Mouse (Mus musculus): ENCODE measurements at regions not wholly inside any gene's neighbourhood (a gene's known extent, or its start where the extent isn't known, plus 50 kb on each side); places are given as distances from the start of the nearest gene placed in this dataset.

DNA sequence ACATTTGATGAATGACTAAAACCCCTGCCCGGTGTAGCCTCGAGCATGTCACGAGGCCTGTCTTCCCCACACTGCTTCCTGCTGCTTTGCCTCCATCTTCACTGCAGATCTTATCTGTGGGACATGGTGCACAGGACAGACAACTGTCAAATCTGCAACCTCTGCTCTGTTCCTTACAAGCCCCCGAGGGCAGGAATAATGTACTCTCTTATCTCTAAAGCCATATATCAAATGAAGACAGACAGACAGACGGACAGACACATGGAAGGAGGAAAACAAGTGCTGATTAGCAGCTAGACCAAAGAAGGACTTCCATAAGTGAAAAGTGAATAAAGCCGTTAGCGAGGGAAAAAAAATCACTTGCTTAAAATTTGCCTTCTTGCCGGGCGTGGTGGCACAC, 95.6 kb downstream of the Cyp26b1 start:
- TF ChIP-seq MAX (IDR thresholded peaks at IDR 0.05) (no peak), CTCF (IDR thresholded peaks at IDR 0.05; ENCODE audit: control insufficient read depth, insufficient read depth, insufficient read length) (no peak), MYOG (IDR thresholded peaks at IDR 0.05; ENCODE audit: control insufficient read depth, extremely low read depth, insufficient read length) (no peak), CEBPB (IDR thresholded peaks at IDR 0.05; ENCODE audit: low read depth) (no peak)

Data from C2C12 (cell line).